Mouse (Mus musculus) ES-E14 (cell line): ENCODE results near the gene Smgc.

Experiments
- HCFC1 ChIP-seq: IDR thresholded peaks from 2 replicates; pipeline ENCODE4 v1.6.1; 2012; ENCODE audit warnings: low read length, inconsistent platforms, borderline replicate concordance; ENCODE audit not compliant: insufficient read depth
- ZC3H11A ChIP-seq: IDR thresholded peaks from 2 replicates; pipeline ENCODE4 v1.6.1; 2012; ENCODE audit warnings: low read depth, mild to moderate bottlenecking, inconsistent platforms, low read length, borderline replicate concordance

GRCm38 (mm10) chr15:91788338-91788737 is 49.7 kb upstream of the Smgc start:
- TF ChIP-seq HCFC1 (no peak), ZC3H11A (no peak)
